Mouse (Mus musculus): ENCODE measurements around the gene Skp2. TPM values are rescaled to one million over a fixed set of nuclear protein-coding genes. Genes with fewer than 3 reads are reported as not detected.

Gene Skp2
- polyA plus RNA-seq (2017; shearing (Covaris generic)) = 3.4 TPM

GRCm38 (mm10) chr15:9155325-9155724 is at the start of gene Skp2:
Skp2 (minus strand) TSS chr15:9155425.

GRCm38 (mm10) chr15:9140252-9140680 is 15.0 kb downstream of the Skp2 start, which contains the start of gene Lmbrd2:
Lmbrd2 (plus strand) TSS chr15:9140550.

GRCm38 (mm10) chr15:9070912-9071555 is 84.2 kb downstream of the Skp2 start, which contains the start of gene Nadk2:
Nadk2 (plus strand) TSS chr15:9071260.

Other genes with a start within 250 kb of the Skp2 start
- gene Ranbp3l, start 187.5 kb downstream of the Skp2 start, polyA plus RNA-seq (2017; shearing (Covaris generic)) = 0.33 TPM
- 22.2 TPM for gene Nadk2, start 84.2 kb downstream of the Skp2 start, polyA plus RNA-seq (2017; shearing (Covaris generic))
- gene Lmbrd2, start 14.9 kb downstream of the Skp2 start, polyA plus RNA-seq (2017; shearing (Covaris generic)) = 2.4 TPM
- not detected for gene Ugt3a1, start 121.5 kb upstream of the Skp2 start, polyA plus RNA-seq (2017; shearing (Covaris generic))
- not detected for gene Ugt3a2, start 180.1 kb upstream of the Skp2 start, polyA plus RNA-seq (2017; shearing (Covaris generic))

Data from effector memory CD4-positive, alpha-beta T cell, adult 7 months (primary cell).